Mouse (Mus musculus) neural tube, embryonic 11.5 days (tissue): ENCODE measurements around the gene Zfp84. TPM values are rescaled to one million over a fixed set of nuclear protein-coding genes. Genes with fewer than 3 reads are reported as not detected.
A peak's percentile ranks its signal among the peaks of the same experiment; 100 is the strongest.

Experiments
- ATAC-seq: fragments of 200-750 bp; cut with Nextera tagmentation; 2 replicates; pipeline ENCODE4 v1.8.0; 2017; ENCODE audit warnings: moderate number of reproducible peaks, mild to moderate bottlenecking, moderate TSS enrichment, moderate library complexity; ENCODE audit not compliant: insufficient read depth, low FRiP score, low TSS enrichment
- DNase-seq: peaks from one replicate; pipeline ENCODE4 v3.0.0-alpha.2; 2015; ENCODE audit warnings: low spot score
- H3K27ac ChIP-seq: fragments of 300-500 bp; sonication (generic); 2 replicates; pipeline ENCODE4 v1.5.1; 2014; ENCODE audit warnings: low read depth, mild to moderate bottlenecking, low read length
- H3K27me3 ChIP-seq: fragments of 300-500 bp; sonication (generic); 2 replicates; pipeline ENCODE4 v1.6.1; 2014; ENCODE audit warnings: mild to moderate bottlenecking, low read length, mixed read lengths; ENCODE audit not compliant: control insufficient read depth, insufficient read depth
- H3K36me3 ChIP-seq: fragments of 300-500 bp; sonication (generic); 2 replicates; pipeline ENCODE4 v1.6.1; 2014; ENCODE audit warnings: mild to moderate bottlenecking, low read length, moderate library complexity, mixed read lengths; ENCODE audit not compliant: control insufficient read depth, insufficient read depth
- H3K4me1 ChIP-seq: fragments of 300-500 bp; sonication (generic); 2 replicates; pipeline ENCODE4 v1.6.1; 2014; ENCODE audit warnings: low read length, mixed read lengths; ENCODE audit not compliant: control insufficient read depth, insufficient read depth
- H3K4me2 ChIP-seq: fragments of 300-500 bp; sonication (generic); 2 replicates; pipeline ENCODE4 v1.6.1; 2014; ENCODE audit warnings: low read depth, mild to moderate bottlenecking, moderate library complexity
- H3K4me3 ChIP-seq: fragments of 300-500 bp; sonication (generic); 2 replicates; pipeline ENCODE4 v1.5.1; 2014; ENCODE audit warnings: low read depth, low read length
- H3K9ac ChIP-seq: fragments of 300-500 bp; sonication (generic); 2 replicates; pipeline ENCODE4 v1.6.1; 2014; ENCODE audit warnings: mild to moderate bottlenecking, low read length
- H3K9me3 ChIP-seq: fragments of 300-500 bp; sonication (generic); 2 replicates; pipeline ENCODE4 v1.6.1; 2016; ENCODE audit warnings: low read length; ENCODE audit not compliant: control insufficient read depth
- WGBS: fragments of 180-500 bp; shearing (Covaris S2); extraction: QIAGEN DNeasy Blood & Tissue Kit; methylation state at CpG from one replicate; pipeline ENCODE4 v1.1.7; 2014; 5-methylcytosine and 5-hydroxymethylcytosine counted together
- polyA plus RNA-seq: library from polyadenylated mRNA; unstranded; fragments of >200 nt; fragmentation: Nextera tagmentation; extraction: Ambion mirVana; gene quantifications from 2 replicates; pipeline ENCODE4 v1.2.1, GENCODE M21; 2014

The Zfp84 gene
- polyA plus RNA-seq, 1 experiment from 2014 or later = 19.4 TPM

- H3K4me3 ChIP-seq = peak overlapping the region; percentile 64
- no peaks in the 10 kb centered on the region for H3K9me3 ChIP-seq
- 12% methylated on average over 10 of the region's 10 CpGs for WGBS
- no peaks in the 10 kb centered on the region for H3K27me3 ChIP-seq
- peak overlapping the region; percentile 66 for H3K9ac ChIP-seq
- H3K4me1 ChIP-seq = peaks cover 5% of the 10 kb centered on the region
- peak overlapping the region; percentile 66 for H3K4me2 ChIP-seq
- H3K27ac ChIP-seq = no peak overlapping the region
- 0 out of 2 replicates have a peak, but pooled peaks cover 2% of the 10 kb centered on the region for H3K36me3 ChIP-seq
- DNase-seq = no peak
- ATAC-seq = no peak
These were observed 628 bp downstream of the Zfp84 start for GRCm38 (mm10) chr7:29768980-29769379.

GRCm38 (mm10) chr7:29773503-29773902, 5.2 kb downstream of the Zfp84 start:
- Histone ChIP-seq H3K36me3 (peaks cover 22% of the 10 kb centered on the region), H3K9ac (no peak overlapping the region), H3K27me3 (no peaks in the 10 kb centered on the region), H3K27ac (no peak overlapping the region), H3K4me3 (no peak overlapping the region), H3K9me3 (no peaks in the 10 kb centered on the region), H3K4me2 (no peak overlapping the region), H3K4me1 (peaks cover 5% of the 10 kb centered on the region)
- ATAC-seq (no peak), DNase-seq (no peak)
- 87% methylated on average over 7 of the region's 7 CpGs for WGBS

- Histone ChIP-seq H3K27me3 (no peaks in the 10 kb centered on the region), H3K4me3 (no peak overlapping the region), H3K36me3 (peaks cover 22% of the 10 kb centered on the region), H3K27ac (no peak overlapping the region), H3K9me3 (no peaks in the 10 kb centered on the region), H3K9ac (no peak overlapping the region), H3K4me2 (no peak overlapping the region), H3K4me1 (peaks cover 2% of the 10 kb centered on the region)
- DNase-seq (no peak), ATAC-seq (no peak)
- WGBS = 92% methylated on average over 3 of the region's 3 CpGs
These were observed 6.0 kb downstream of the Zfp84 start for GRCm38 (mm10) chr7:29774371-29774770.

GRCm38 (mm10) chr7:29776568-29776967, 8.2 kb downstream of the Zfp84 start:
- Histone ChIP-seq H3K9ac (no peak overlapping the region), H3K27ac (no peak overlapping the region), H3K4me2 (no peak overlapping the region), H3K9me3 (no peaks in the 10 kb centered on the region), H3K4me1 (no peaks in the 10 kb centered on the region), H3K27me3 (no peaks in the 10 kb centered on the region), H3K36me3 (peaks cover 22% of the 10 kb centered on the region), H3K4me3 (no peak overlapping the region)
- ATAC-seq (no peak), DNase-seq (no peak)
- WGBS = 96% methylated on average over 19 of the region's 19 CpGs

GRCm38 (mm10) chr7:29777372-29777771, 9.0 kb downstream of the Zfp84 start:
- WGBS = 94% methylated on average over 10 of the region's 10 CpGs
- Histone ChIP-seq H3K4me2 (no peak overlapping the region), H3K27ac (no peak overlapping the region), H3K27me3 (no peaks in the 10 kb centered on the region), H3K4me3 (no peak overlapping the region), H3K36me3 (peaks cover 22% of the 10 kb centered on the region), H3K9ac (no peak overlapping the region), H3K4me1 (no peaks in the 10 kb centered on the region), H3K9me3 (no peaks in the 10 kb centered on the region)
- DNase-seq (no peak), ATAC-seq (no peak)

GRCm38 (mm10) chr7:29783871-29784551, 15.7 kb downstream of the Zfp84 start, which contains the start of gene Zfp30:
Zfp30 (plus strand) TSS chr7:29783998.
- Histone ChIP-seq H3K36me3 (no peaks in the 10 kb centered on the region), H3K4me1 (peaks cover 7% of the 10 kb centered on the region), H3K27ac (peak within 1 kb of the TSS; percentile 85), H3K4me2 (peak within 1 kb of the TSS; percentile 81), H3K9ac (peak within 1 kb of the TSS; percentile 91), H3K27me3 (no peaks in the 10 kb centered on the region), H3K9me3 (no peaks in the 10 kb centered on the region; the same call in 1 of the 2 replicates), H3K4me3 (peak within 1 kb of the TSS; percentile 83)
- peak; percentile 93 for DNase-seq
- 1% methylated on average over 45 of the region's 45 CpGs for WGBS
- peak; percentile 97 for ATAC-seq

- Histone ChIP-seq H3K9ac (0 out of 2 replicates have a peak overlapping the region, but pooled peaks have one; percentile 4), H3K36me3 (peaks cover 5% of the 10 kb centered on the region)
- no peak for ATAC-seq
These were observed 16.7 kb downstream of the Zfp84 start for GRCm38 (mm10) chr7:29785023-29785422.

GRCm38 (mm10) chr7:29785888-29786287, 17.5 kb downstream of the Zfp84 start:
- Histone ChIP-seq H3K36me3 (peaks cover 7% of the 10 kb centered on the region), H3K9me3 (no peaks in the 10 kb centered on the region; the same call in 1 of the 2 replicates), H3K4me3 (peak overlapping the region; percentile 83), H3K4me2 (peak overlapping the region; percentile 81), H3K27me3 (no peaks in the 10 kb centered on the region), H3K4me1 (peaks cover 7% of the 10 kb centered on the region), H3K9ac (peak overlapping the region; percentile 40), H3K27ac (no peak overlapping the region)
- DNase-seq (no peak), ATAC-seq (no peak)
- WGBS = 83% methylated on average over 5 of the region's 5 CpGs

More at GRCm38 (mm10) chr7:29785023-29785422, 16.7 kb downstream of the Zfp84 start:
- H3K4me1 ChIP-seq = peaks cover 7% of the 10 kb centered on the region
- peak overlapping the region; percentile 83 for H3K4me3 ChIP-seq
- H3K27ac ChIP-seq = no peak overlapping the region
- 66% methylated on average over 8 of the region's 8 CpGs for WGBS
- DNase-seq = no peak
- no peaks in the 10 kb centered on the region; the same call in 1 of the 2 replicates for H3K9me3 ChIP-seq
- peak overlapping the region; percentile 81 for H3K4me2 ChIP-seq
- no peaks in the 10 kb centered on the region for H3K27me3 ChIP-seq

GRCm38 (mm10) chr7:29792906-29793305, 24.6 kb downstream of the Zfp84 start:
- WGBS = 26% methylated on average over 27 of the region's 27 CpGs
- no peak for DNase-seq
- no peak overlapping the region for H3K27ac ChIP-seq
- H3K4me1 ChIP-seq = no peaks in the 10 kb centered on the region
- ATAC-seq = no peak
- no peak overlapping the region for H3K4me2 ChIP-seq
- H3K9me3 ChIP-seq = no peaks in the 10 kb centered on the region
- H3K27me3 ChIP-seq = no peaks in the 10 kb centered on the region
- H3K4me3 ChIP-seq = no peak overlapping the region
- peaks cover 17% of the 10 kb centered on the region for H3K36me3 ChIP-seq
- no peak overlapping the region for H3K9ac ChIP-seq
